Mouse (Mus musculus) hindbrain, postnatal 0 days (tissue): ENCODE results near the gene Ccr4. TPM values are rescaled to one million over a fixed set of nuclear protein-coding genes. Genes with fewer than 3 reads are reported as not detected.

Experiments
- ATAC-seq: fragments of 200-750 bp; cut with Nextera tagmentation; 2 replicates; pipeline ENCODE4 v1.8.0; 2017; ENCODE audit warnings: mild to moderate bottlenecking, moderate TSS enrichment, moderate library complexity
- DNase-seq: peaks from one replicate; pipeline ENCODE4 v3.0.0-alpha.2; 2015; ENCODE audit warnings: low spot score
- H3K27ac ChIP-seq: fragments of 300-500 bp; sonication (generic); 2 replicates; pipeline ENCODE4 v1.5.1; 2014; ENCODE audit warnings: mild to moderate bottlenecking
- H3K27me3 ChIP-seq: fragments of 300-500 bp; sonication (generic); 2 replicates; pipeline ENCODE4 v1.6.1; 2014; ENCODE audit warnings: low read length, mixed read lengths; ENCODE audit not compliant: insufficient read depth
- H3K36me3 ChIP-seq: fragments of 300-500 bp; sonication (generic); 2 replicates; pipeline ENCODE4 v1.6.1; 2014; ENCODE audit warnings: low read length, mixed read lengths; ENCODE audit not compliant: insufficient read depth
- H3K4me1 ChIP-seq: fragments of 300-500 bp; sonication (generic); 2 replicates; pipeline ENCODE4 v1.6.1; 2014; ENCODE audit warnings: antibody characterized with exemption, low read length, mixed read lengths; ENCODE audit not compliant: insufficient read depth
- H3K4me2 ChIP-seq: fragments of 300-500 bp; sonication (generic); 2 replicates; pipeline ENCODE4 v1.6.1; 2014; ENCODE audit warnings: low read depth, mild to moderate bottlenecking, low read length, moderate library complexity, mixed read lengths
- H3K4me3 ChIP-seq: fragments of 300-500 bp; sonication (generic); 2 replicates; pipeline ENCODE4 v1.5.1; 2014; ENCODE audit warnings: low read length
- H3K9ac ChIP-seq: fragments of 300-500 bp; sonication (generic); replicated peaks from 2 replicates; pipeline ENCODE4 v1.6.1; 2014; ENCODE audit warnings: mild to moderate bottlenecking, low read length, moderate library complexity, mixed read lengths
- H3K9me3 ChIP-seq: fragments of 300-500 bp; sonication (generic); 2 replicates; pipeline ENCODE4 v1.6.1; 2016; ENCODE audit warnings: low read length, mixed read lengths
- CTCF ChIP-seq: IDR thresholded peaks from 2 replicates; pipeline ENCODE4 v1.5.1; 2016; ENCODE audit warnings: antibody characterized with exemption, control low read depth, low read depth
- WGBS: fragments of 180-500 bp; shearing (Covaris S2); extraction: QIAGEN DNeasy Blood & Tissue Kit; methylation state at CpG from one replicate; pipeline ENCODE4 v1.1.7; 2014; 5-methylcytosine and 5-hydroxymethylcytosine counted together
- polyA plus RNA-seq: library from polyadenylated mRNA; unstranded; fragments of >200 nt; fragmentation: Nextera tagmentation; extraction: Ambion mirVana; gene quantifications from 2 replicates; pipeline ENCODE4 v1.2.1, GENCODE M21; 2015
- total RNA-seq: library from RNA; depleted of rRNA; stranded (reverse); fragments of >200 nt; gene quantifications from 2 replicates; pipeline ENCODE4 v1.2.3, GENCODE M21; 2014

The Ccr4 gene
- total and polyA plus RNA-seq, 2 experiments from 2014 or later: not detected

GRCm38 (mm10) chr9:114477019-114477418 is 27.7 kb downstream of the Ccr4 start:
- 93% methylated on average over 9 of the region's 9 CpGs for WGBS
- H3K9me3 ChIP-seq: no peaks in the 10 kb centered on the region
- no peak overlapping the region for H3K27ac ChIP-seq
- no peak for ATAC-seq
- DNase-seq: no peak
- no peak overlapping the region for H3K4me2 ChIP-seq
- no peak for TF ChIP-seq CTCF
- no peak overlapping the region for H3K4me3 ChIP-seq
- no peak overlapping the region for H3K9ac ChIP-seq
- no peaks in the 10 kb centered on the region for H3K36me3 ChIP-seq
- H3K27me3 ChIP-seq: no peaks in the 10 kb centered on the region
- no peaks in the 10 kb centered on the region for H3K4me1 ChIP-seq

- Histone ChIP-seq H3K27ac (no peak overlapping the region), H3K9me3 (no peaks in the 10 kb centered on the region), H3K4me3 (no peak overlapping the region), H3K4me1 (no peaks in the 10 kb centered on the region), H3K4me2 (no peak overlapping the region), H3K9ac (no peak overlapping the region), H3K27me3 (no peaks in the 10 kb centered on the region), H3K36me3 (no peaks in the 10 kb centered on the region)
- ATAC-seq (no peak), DNase-seq (no peak)
- WGBS: 82% methylated on average over 7 of the region's 7 CpGs
- TF ChIP-seq CTCF: no peak
Measured at GRCm38 (mm10) chr9:114471892-114472291, 32.8 kb downstream of the Ccr4 start.

- Histone ChIP-seq H3K4me1 (no peaks in the 10 kb centered on the region), H3K27me3 (no peaks in the 10 kb centered on the region), H3K36me3 (peaks cover 5% of the 10 kb centered on the region; the same call in 1 of the 2 replicates), H3K4me2 (no peak overlapping the region), H3K9me3 (no peaks in the 10 kb centered on the region), H3K9ac (no peak overlapping the region), H3K27ac (no peak overlapping the region), H3K4me3 (no peak overlapping the region)
- peak; percentile 18; the same call in 1 of the 2 replicates for TF ChIP-seq CTCF
- DNase-seq: no peak
- ATAC-seq: no peak
- WGBS: 98% methylated on average over 4 of the region's 4 CpGs
Measured at GRCm38 (mm10) chr9:114468701-114469100, 36.0 kb downstream of the Ccr4 start.

- no peak for DNase-seq
- no peaks in the 10 kb centered on the region for H3K27me3 ChIP-seq
- H3K27ac ChIP-seq: no peak overlapping the region
- WGBS: 90% methylated on average over 5 of the region's 5 CpGs
- no peak for TF ChIP-seq CTCF
- no peaks in the 10 kb centered on the region for H3K4me1 ChIP-seq
- ATAC-seq: no peak
- peaks cover 5% of the 10 kb centered on the region; the same call in 1 of the 2 replicates for H3K36me3 ChIP-seq
- H3K9me3 ChIP-seq: no peaks in the 10 kb centered on the region
- H3K4me3 ChIP-seq: no peak overlapping the region
- no peak overlapping the region for H3K9ac ChIP-seq
- no peak overlapping the region for H3K4me2 ChIP-seq
Measured at GRCm38 (mm10) chr9:114468217-114468616, 36.5 kb downstream of the Ccr4 start.

- Histone ChIP-seq H3K4me3 (no peak overlapping the region), H3K4me2 (no peak overlapping the region), H3K4me1 (no peaks in the 10 kb centered on the region), H3K27me3 (no peaks in the 10 kb centered on the region), H3K36me3 (peaks cover 5% of the 10 kb centered on the region; the same call in 1 of the 2 replicates), H3K9me3 (no peaks in the 10 kb centered on the region), H3K27ac (no peak overlapping the region), H3K9ac (no peak overlapping the region)
- DNase-seq (no peak), ATAC-seq (no peak)
- TF ChIP-seq CTCF: no peak
- 59% methylated on average over 7 of the region's 7 CpGs for WGBS
Measured at GRCm38 (mm10) chr9:114466871-114467270, 37.8 kb downstream of the Ccr4 start.

- H3K36me3 ChIP-seq: peaks cover 5% of the 10 kb centered on the region; the same call in 1 of the 2 replicates
Measured at GRCm38 (mm10) chr9:114465442-114465841, 39.3 kb downstream of the Ccr4 start.

GRCm38 (mm10) chr9:114462569-114462968 is 42.1 kb downstream of the Ccr4 start:
- no peak for TF ChIP-seq CTCF
- Histone ChIP-seq H3K9ac (no peak overlapping the region), H3K27ac (no peak overlapping the region), H3K4me1 (no peaks in the 10 kb centered on the region), H3K36me3 (peaks cover 5% of the 10 kb centered on the region; the same call in 1 of the 2 replicates), H3K4me3 (no peak overlapping the region), H3K4me2 (no peak overlapping the region), H3K9me3 (no peaks in the 10 kb centered on the region), H3K27me3 (no peaks in the 10 kb centered on the region)
- DNase-seq (no peak), ATAC-seq (no peak)
- 94% methylated on average over 7 of the region's 7 CpGs for WGBS

More at GRCm38 (mm10) chr9:114465442-114465841, 39.3 kb downstream of the Ccr4 start:
- DNase-seq: no peak
- Histone ChIP-seq H3K9ac (no peak overlapping the region), H3K4me2 (no peak overlapping the region), H3K4me1 (no peaks in the 10 kb centered on the region), H3K27ac (no peak overlapping the region), H3K9me3 (no peaks in the 10 kb centered on the region), H3K4me3 (no peak overlapping the region), H3K27me3 (no peaks in the 10 kb centered on the region)
- no peak for TF ChIP-seq CTCF
- 73% methylated on average over 6 of the region's 6 CpGs for whole genome bisulfite sequencing
- no peak for ATAC-seq
